Mouse (Mus musculus) kidney, postnatal 10 days (tissue): ENCODE measurements at regions not wholly inside any gene's neighbourhood (a gene's known extent, or its start where the extent isn't known, plus 50 kb on each side); places are given as distances from the start of the nearest gene placed in this dataset.

Experiments used
- DNase-seq: peaks from one replicate; pipeline ENCODE4 v3.0.0; 2021; ENCODE audit warnings: mixed read lengths

DNA sequence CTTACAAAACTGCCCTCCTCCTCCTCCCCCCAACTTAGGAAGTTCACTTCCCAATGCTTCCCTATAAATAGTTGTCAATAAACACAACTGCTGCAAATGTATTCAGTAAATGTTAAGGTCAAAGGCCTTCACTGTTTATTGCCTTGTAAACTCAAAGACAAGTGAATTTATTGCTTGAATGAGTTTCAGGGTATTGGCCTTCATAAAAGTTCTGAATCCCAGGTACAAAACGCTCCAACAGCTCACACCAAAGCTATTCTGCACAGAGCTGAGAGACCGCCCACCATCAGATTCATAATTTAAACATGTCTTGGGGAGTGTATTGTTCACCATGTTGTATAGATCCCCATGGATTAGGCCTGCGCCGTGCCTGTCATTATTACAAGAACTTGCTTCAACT, 53.9 kb upstream of the Cdkn3 start:
- DNase-seq = no peak

DNA sequence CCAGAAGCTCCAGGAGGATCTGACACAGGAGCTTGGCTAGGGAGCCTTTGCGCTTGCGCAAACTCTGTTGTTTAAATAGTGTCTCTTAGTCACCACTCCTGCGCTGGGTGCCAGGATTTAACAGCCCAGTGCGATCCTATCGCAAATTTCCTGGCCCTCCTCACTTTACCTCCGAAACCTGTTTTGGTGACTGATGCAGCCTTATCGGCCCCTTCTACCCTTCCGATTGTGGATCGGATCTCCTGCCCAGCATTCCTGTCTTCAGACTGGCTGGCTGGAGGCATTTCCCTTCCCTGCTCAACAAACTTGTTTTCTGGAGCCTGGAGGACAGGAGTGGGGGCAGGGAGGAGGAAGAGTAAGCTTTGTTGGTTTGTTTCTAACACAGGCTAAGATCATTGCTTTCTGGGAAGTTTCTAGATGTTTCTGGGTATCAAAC, 56.0 kb upstream of the Cdkn3 start:
- peak; percentile 43 for DNase-seq

DNA sequence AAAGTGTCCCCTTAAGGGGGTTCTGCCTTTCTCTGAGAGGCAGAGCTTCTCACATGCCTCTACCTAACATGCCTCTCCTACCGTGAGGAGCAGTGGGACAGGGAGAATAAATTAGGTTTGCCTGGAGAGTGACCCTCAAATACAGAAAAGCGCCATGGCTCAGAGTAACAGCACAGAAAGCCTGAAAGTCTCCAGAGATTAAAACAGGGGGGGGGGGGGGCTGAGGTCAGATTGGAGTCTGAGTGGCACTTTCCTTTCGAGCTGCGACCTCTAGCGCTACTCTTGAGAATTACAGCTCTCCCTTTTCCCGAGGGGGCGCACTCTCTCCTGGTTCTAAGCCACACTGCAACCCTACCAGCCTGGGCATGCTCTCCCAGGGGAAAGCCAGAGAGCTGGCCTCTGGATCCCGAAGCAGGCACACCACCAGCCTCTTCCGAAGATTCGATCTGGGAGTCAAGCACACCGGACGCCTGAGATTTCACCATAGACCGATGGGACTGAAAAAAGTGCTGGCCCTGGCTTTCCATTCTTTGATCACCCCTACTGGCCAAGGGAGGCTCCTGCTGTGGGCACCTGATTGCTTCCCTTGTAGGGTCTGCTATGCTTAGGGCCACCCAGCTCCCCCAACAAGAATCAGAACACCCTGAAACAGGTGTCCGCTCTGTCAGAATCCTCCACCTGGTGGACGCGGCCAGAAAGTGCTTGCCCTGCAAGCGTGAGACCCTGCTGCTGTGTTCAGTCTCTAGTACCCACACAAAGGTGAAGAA, 57.5 kb upstream of the Cdkn3 start:
- DNase-seq = peak; percentile 75

DNA sequence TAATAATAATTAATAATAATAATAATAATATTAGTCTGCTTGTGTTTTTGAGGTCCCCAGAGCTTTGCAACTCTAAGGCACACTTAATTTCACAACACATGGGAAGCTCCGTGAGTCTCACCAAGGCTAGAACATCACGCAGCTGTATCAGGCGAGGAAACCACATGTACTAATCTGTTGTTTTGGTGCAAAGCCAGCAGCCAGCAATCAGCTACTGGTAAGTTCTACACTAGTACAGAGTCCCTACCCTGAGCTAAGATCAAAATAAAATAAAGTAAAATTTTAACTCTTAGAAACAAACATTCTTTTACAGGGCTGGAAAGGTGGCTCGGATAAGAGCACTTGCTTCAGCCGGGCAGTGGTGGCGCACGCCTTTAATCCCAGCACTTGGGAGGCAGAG, 67.8 kb upstream of the Cdkn3 start:
- DNase-seq = no peak

DNA sequence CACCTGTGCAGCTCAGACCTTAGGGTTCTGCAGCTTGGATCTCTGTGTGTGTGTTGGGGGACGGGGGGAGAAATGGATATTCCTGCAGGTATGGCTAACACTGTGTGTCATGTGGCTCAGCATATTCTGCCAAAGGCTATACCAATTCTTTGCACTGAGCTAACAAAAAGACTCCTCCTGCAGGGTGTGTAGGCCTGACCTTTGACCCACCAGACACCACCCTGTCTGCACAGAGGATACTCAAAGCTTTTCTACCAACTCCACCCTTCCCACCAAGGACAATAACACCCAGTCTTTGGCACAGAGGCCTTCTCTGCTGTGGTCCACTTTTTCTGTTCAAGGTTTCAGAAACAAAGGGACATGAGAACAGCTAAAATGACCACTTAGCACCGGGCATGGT, 68.3 kb upstream of the Cdkn3 start:
- DNase-seq = no peak

DNA sequence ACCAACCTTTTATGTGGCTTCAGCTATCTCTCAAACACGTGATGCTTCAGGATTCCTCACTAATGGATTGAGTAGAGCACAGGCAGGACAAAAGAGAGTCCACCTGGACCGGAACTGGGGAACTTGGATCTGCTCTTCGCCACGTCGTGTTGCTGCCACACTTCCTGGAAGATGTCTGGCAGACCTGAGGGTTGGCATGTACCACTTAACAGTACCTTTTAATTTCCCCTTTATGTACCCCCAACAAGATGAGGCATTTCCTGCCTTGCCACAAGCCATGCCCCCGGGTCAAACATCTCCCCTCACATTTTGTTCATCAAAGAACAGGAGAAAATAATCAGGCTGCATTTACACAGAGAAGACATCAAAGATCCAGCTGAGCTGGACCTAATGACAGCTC, 77.6 kb upstream of the Cdkn3 start:
- no peak for DNase-seq

DNA sequence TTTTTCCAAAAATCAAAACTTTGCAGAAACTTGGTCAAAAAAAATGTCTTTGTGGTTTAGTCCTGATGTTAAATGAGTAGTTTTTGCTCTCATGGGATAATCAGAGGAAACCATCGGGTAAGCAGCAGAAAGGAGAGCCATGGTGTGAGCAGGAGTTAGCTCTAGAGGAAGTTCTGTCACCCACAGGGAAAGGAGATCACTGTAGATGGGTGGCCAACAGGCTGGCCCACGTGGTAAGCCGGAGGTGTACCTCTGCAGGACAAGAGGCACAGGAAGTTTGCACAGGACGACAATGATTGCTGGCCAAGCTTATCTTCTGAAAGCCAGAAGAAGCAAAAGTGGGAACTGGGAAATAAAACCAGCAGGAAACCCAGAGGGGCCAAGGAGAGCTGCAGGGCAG, 81.4 kb upstream of the Cdkn3 start:
- no peak for DNase-seq

DNA sequence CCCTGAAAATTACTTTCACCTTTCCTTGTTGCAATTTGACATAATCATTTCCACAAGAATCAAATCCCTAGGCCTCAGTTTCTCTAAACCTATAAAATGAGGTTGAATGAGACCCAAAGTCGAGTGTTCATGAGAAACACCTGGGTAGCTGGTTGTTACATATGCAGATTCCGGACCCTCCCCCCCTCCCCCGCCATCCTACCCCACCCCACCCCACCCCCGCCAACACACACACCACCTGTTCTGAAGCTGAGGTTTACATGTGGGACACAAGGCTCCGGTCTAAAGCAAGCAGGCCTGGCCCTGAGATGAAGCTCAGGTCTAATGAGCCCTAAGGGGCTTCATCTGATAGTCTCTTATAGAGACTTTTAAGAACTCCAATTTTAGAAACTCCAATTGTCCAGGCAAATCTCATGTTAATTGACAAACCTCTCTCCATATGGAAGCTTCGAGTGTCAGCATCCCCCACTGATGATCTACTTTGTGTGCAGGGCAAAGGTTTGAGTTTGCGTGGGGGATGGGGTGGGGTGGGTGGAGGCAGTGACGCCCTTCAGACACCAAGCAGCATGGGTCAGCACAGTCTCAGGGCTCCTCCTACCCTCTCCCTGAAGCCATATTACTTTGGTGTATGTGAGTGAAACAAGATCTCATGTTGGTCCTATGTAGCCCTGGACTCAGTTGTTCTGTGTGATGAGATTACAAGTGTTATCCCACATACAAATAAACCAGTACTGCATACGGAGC, 88.7 kb upstream of the Cdkn3 start:
- DNase-seq = no peak

DNA sequence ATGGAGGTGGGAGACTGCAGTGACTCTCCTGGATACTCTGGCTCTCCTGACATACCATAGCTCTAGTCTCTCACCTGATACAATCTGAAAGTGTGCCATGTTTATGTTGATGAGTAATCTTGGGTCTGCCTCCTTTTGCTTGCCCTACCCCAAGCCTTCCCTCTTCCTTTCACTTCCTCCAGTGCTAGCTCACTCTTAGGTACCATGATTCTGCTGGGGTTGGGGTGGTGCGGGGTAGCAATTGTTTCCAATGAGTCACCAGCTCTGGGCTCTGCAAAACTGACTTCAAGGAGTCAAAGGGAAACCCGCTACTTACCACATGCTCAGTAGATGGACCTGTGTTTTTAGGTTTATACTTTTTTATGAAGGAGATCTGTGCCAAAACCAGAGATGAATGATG, 89.3 kb upstream of the Cdkn3 start:
- no peak for DNase-seq

DNA sequence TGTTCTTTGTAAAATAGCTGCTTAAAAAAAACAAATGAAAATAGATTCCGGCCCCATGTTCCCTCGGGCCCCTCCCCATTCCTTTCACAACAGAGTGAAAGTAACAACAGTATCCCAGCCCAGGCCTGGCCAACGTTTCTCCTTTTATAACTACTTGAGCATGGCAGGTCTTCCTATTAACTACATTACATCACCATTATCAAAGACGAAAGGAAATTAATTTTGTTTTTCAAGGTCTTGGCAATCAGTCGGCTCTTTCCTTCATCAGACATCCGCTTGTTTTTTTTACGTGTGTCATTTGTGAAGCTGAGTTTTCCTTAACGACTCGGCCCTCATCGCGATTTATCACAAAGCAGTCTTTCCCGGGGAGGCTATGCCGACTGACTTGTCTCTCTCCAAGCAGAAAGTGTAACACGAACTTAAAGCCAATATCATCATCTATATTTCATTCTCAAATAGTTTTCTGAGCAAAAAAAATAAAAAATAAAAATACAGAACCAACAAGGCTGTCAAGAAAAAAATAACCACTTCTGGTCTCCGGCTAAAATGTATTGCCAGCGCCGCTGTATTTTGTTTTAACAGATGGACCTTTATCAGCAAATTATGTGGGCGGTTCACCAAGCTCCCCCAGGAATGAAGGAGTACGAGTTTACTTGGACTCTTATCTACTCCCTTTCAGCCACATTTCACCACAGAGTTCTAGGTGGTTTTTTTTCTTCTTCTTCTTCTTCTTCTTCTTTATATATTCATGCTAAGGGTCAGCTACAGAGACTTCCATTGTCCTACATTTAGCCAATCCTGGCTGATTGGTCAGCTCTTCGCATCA, 89.9 kb upstream of the Cdkn3 start:
- peak; percentile 17 for DNase-seq

DNA sequence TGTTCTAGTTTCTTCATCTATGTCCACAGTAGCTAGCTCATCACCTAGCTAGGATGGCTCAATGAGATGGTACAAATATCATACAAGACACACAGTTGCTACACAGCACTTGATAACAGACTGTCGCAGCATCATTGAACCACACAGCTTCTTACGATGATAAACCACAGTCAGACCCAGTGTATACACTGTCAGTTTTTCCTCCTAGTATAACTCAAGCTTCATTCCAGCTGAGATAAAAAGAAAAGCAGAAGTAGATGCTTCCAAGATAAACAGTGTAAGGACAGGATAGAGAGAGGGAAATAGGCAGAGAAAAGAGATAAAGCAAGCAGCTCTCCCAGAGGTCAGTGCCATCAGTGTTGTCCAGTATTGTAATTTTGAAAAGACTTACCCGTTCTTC, 92.1 kb upstream of the Cdkn3 start:
- no peak for DNase-seq

DNA sequence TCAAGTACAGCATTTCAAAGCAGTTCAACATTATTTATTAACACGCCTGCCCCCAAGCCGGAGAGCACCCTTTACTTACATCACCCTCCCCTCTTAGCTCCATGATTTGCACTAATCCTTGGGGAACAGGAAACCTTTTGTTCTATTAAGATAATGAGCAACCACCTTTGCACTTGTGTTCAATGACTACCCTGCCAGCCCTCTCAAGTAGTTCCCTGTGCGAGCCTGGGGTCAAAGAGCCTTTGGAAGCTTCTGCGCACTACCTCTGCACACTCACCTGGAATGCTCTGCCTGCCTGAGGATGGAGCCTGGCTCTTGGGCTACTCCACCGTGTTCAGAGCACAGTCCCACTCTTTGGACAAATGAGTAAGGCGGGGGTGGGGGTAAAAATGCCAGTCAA, 96.0 kb upstream of the Cdkn3 start:
- no peak for DNase-seq

DNA sequence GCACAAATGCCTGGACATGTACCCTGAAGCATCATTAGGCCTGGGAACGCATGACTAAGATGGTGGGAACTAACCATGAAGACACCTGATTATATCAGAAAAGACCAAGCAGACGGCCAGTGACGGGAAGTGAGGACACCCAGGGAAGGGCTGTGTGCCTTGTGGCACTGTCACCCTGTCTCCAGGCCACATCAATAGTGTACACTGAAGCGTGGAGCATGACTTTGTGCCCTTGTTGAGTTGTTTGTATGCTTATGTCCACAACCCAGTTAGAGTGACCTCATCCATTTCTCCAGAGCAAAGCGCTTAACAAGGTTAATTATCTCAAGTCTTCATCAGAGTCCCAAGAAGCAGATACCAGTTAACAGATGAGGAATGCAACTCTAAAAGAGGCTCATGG, 96.8 kb upstream of the Cdkn3 start:
- no peak for DNase-seq

DNA sequence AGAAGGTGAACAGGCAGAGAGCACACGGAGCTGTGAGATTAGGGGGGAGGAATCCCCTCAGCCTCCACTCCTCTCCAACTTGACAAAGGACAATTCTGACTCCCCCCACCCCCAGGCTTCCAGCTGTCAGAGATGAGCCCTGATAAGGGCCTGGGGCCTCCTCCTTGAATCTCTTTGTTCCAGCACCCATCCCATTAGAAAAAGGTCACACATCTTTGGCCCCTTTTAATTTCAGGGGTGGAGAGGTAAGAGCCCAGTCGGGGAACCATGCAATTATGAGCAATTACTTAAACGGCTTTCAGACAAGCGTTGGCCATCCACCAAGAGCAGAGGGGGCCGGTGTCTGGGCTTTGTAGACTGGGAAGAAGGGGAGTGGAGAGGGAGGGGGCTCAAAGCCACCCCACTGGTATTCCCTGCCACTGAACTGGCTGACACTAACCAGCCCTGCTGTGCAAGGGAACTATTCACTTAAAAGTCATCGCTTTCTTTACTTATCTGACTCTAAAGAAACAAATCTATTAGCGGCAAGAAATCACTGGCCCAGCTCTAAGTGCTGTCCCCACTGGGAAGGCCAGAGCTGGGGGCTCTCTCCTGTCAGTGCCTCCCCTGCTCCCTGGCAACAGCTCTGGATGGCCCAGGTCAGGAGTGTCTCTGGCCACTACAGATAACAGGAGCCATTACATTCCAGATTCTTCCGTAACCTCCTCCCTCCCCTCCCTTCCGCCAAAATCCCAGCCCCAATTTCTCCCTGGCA, 98.4 kb upstream of the Cdkn3 start:
- peak; percentile 11 for DNase-seq

DNA sequence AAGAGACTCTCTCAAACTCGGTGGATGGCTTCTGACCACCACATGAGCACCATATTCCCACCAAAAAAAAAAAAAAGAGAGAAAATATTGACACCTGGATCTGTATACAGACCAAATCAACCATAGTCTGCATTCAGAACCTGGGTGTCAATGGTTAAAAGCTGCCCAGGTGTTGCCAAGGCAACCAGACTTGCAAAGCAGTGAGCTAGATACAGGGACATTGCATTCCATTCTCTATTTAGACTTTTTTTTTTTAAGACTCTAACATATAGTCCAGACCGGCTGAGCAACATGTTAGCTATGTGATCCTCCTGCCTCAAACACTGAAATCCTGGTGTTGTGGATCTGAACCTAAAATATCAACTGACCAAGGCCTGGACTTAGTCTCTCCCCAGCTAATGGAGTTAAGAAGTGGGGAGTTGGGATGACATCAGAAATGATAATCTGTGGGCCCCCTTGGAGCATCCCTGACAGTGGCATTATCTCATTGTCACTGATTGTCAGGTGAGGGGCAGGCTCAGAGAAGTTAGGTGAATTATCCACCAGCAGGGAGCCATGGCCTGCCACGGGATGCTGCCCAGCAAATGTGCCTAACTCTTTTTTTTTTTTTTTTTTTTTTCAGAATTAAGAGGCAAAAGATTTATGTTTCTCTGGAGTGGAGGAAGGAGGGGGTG, 99.1 kb upstream of the Cdkn3 start:
- no peak for DNase-seq

DNA sequence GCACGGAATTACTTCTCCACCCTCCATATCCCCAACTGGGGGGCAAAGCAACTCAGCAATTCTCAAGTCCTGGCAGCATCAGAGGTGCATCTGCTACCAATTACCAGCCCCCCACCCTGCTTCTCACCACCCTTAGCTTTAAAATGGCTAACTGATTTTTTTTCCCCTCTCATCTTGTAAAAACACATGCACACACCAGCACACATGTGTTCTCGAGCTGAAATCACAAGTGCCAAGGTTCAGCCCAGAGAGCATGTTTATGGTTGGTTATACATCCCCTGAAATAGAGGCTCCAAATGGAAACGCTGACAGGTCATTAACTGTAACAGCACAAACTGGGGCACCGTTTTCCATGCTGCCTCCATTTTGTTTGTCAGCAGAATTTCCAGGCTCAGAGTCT, 101.0 kb upstream of the Cdkn3 start:
- no peak for DNase-seq

DNA sequence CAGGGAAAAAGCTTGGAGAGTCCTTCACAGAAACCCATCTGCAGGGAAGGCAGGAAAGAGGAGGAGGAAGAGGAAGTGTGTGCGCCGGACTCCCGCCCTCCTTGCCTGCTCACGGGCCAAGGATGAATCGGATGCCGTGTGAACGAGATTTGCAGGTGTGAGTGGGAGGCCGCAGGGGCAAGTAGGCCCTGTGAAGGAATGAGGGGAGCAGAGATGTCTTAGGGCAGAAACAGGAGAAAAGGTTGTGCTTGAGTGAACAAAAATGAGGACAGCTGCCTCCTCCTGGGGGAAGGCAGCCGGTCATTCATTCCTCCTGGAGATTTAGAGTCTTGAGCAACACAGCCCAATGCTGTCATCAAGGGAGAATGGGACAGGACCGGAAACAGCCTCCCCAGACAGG, 104.1 kb upstream of the Cdkn3 start:
- DNase-seq = no peak

DNA sequence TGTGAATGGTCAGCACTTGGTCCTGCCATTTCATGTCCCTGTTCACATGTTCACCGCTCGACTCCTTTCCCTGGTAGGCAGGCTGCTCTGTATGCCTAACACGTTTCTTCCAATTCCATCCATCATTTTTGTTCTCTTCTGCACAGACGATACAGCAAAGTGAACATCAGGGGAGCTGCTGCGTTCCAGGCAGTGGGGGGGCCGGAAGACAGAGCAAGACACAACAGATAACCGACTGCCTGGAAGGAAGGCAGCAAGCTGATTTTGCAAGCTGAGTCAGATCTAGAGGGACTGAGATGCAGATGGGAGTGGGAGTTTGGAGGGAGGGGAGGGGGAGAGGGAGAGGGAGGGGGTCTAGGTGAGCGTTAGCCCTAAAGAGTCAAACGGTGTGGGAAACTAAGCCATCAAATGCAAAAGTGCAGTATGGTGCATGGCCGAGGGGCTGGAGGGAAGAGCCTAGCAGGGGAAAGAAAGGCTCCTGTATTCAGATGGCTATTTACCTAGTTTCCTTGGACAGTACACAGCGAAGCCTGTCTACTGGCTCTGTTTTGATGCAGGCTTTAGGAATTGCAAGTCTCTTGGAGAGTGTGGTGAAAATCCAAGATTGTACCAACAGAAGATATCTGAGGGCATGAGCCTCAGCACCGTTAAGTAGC, 112.9 kb upstream of the Cdkn3 start:
- DNase-seq = no peak

DNA sequence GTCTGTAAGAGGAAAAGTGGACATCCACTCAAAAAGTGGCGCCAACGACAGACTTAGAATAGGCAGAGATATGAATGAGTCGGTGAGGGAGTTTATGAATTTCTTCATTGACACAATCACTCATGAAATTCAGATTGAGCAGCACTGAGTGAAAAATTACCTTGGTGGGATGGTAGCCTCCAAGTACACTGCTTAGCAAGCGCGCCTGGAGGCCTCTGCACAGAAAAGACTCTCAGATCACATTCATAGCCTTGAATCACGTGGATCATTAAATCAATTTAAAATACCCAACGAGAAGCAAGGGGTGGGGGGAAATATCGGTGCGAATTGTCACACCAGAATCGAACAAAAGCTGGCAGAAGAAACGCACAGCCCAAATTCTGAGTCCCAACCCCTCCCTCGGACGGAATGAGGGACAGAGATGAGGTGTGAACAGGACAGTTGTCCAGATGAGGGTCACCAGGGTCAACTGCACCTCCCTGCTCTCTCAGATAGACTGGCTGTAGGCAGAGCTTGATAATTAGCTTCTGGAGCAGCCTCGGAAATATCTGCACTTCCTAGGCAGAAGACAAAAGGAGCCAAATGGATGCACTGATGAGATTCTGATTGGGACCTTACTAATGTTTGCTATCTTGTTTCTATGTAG, 113.5 kb upstream of the Cdkn3 start:
- no peak for DNase-seq

DNA sequence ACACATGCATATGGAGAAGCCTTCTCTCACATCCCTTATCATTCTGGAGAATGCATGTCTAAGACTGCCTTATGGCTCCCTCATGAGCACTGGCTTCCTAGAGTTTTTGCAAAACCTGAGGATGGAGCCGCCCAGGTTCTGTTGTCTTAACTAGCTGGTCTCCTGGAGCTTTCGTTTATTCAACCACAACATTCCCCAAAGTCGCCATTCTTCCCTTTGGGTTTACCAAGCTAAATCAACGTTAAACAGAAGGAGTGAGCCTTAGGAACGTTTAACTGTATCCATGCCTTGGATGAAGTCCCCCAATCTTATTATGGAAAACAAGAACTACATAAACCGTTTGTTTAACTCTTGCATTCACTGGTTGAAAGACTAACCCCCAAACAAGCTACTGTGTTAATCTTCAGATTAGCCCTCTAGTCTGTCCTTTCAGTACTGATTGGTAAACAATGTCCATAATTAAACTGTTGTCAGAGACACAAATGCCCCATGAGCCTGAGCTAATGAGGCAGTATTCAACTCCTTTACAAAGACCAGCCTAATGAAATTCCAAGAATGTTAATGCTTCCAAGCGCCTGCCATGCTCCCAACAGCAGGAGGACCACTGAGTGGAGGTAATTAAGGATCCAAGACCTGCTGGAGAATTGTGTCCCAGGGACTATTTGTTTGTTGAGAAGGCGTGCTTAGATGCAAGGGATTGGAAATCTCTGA, 121.1 kb upstream of the Cdkn3 start:
- DNase-seq = no peak

DNA sequence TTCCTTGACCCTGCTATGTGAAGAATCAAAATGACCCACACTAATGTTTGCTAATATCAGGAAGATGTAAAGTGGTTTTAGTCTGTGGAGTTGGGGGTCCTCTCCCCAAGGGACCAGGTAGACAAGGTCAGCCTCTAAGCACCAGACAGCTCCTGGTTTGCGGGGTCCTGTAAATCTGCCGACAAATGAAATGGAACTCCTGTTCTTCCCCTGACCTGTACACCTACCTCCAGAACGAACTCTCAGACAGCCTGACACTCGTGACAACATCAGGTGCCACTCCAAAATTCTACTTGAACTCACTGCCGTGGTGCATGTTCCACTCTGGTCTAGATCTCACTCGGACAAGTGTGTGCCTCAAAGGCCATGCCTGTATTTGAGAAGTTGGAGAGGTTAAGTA, 121.8 kb upstream of the Cdkn3 start:
- DNase-seq = no peak
